Mouse (Mus musculus): ENCODE measurements around the gene Osbpl9. TPM values are rescaled to one million over a fixed set of nuclear protein-coding genes. Genes with fewer than 3 reads are reported as not detected.

Osbpl9 gene
- polyA plus RNA-seq, 1 experiment from 2014 or later: 60.0 TPM

DNA sequence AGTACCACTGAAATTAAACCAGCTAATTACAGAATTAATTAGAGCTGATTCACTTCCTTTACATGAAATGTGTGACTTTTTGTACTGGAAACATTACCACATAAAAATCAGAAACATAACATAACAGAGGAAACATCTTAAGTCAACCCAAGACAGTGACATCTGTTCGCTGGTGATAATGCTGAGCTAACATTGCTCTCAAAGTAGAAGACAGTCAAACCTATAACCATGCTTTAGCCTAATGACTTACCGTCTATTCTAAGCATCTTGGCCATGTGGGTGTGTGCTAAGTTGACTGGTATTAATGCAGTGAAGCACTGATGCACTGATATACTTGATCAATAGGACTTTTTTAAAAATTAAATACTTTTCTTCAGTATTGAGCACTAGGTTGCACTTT is 52.7 kb downstream of the Osbpl9 start:
- Histone ChIP-seq H3K4me1 (no peaks in the 10 kb centered on the region), H3K9me3 (no peaks in the 10 kb centered on the region), H3K27ac (replicated peaks) (no peak overlapping the region), H3K4me3 (no peak overlapping the region), H3K27me3 (replicated peaks; ENCODE audit: low read depth, poor library complexity, severe bottlenecking) (no peaks in the 10 kb centered on the region), H3K36me3 (replicated peaks) (peaks cover 5% of the 10 kb centered on the region; the same call in 1 of the 2 replicates)
- DNase-seq (ENCODE audit: low spot score): no peak
- 88% methylated on average over 2 of the region's 2 CpGs for WGBS

- no peak overlapping the region for H3K27ac ChIP-seq (replicated peaks)
These were observed 54.6 kb downstream of the Osbpl9 start for GRCm38 (mm10) chr4:109147278-109148038.

GRCm38 (mm10) chr4:109143091-109143490 is 59.0 kb downstream of the Osbpl9 start:
- WGBS: 74% methylated on average over 1 of the region's 1 CpGs
- no peaks in the 10 kb centered on the region for H3K36me3 ChIP-seq (replicated peaks)
- H3K27me3 ChIP-seq (replicated peaks; ENCODE audit: low read depth, poor library complexity, severe bottlenecking): no peaks in the 10 kb centered on the region
- DNase-seq (ENCODE audit: low spot score): no peak
- H3K9me3 ChIP-seq: no peaks in the 10 kb centered on the region
- no peak overlapping the region for H3K27ac ChIP-seq (replicated peaks)
- H3K4me3 ChIP-seq: no peak overlapping the region
- no peaks in the 10 kb centered on the region for H3K4me1 ChIP-seq

More at GRCm38 (mm10) chr4:109147278-109148038, 54.6 kb downstream of the Osbpl9 start:
- 0 out of 2 replicates have a peak, but pooled peaks cover 2% of the 10 kb centered on the region for H3K36me3 ChIP-seq (replicated peaks)
- 59% methylated on average over 11 of the region's 11 CpGs for WGBS
- DNase-seq (ENCODE audit: low spot score): peak; percentile 53
- no peaks in the 10 kb centered on the region for H3K4me1 ChIP-seq
- H3K9me3 ChIP-seq: no peaks in the 10 kb centered on the region
- no peaks in the 10 kb centered on the region for H3K27me3 ChIP-seq (replicated peaks; ENCODE audit: low read depth, poor library complexity, severe bottlenecking)
- H3K4me3 ChIP-seq: no peak overlapping the region

GRCm38 (mm10) chr4:109138551-109138950 is 63.5 kb downstream of the Osbpl9 start:
- Histone ChIP-seq H3K27ac (replicated peaks) (no peak overlapping the region), H3K9me3 (no peaks in the 10 kb centered on the region), H3K36me3 (replicated peaks) (no peaks in the 10 kb centered on the region), H3K4me3 (no peak overlapping the region), H3K27me3 (replicated peaks; ENCODE audit: low read depth, poor library complexity, severe bottlenecking) (no peaks in the 10 kb centered on the region), H3K4me1 (no peaks in the 10 kb centered on the region)
- no peak for DNase-seq (ENCODE audit: low spot score)
- 58% methylated on average over 4 of the region's 4 CpGs for WGBS

DNA sequence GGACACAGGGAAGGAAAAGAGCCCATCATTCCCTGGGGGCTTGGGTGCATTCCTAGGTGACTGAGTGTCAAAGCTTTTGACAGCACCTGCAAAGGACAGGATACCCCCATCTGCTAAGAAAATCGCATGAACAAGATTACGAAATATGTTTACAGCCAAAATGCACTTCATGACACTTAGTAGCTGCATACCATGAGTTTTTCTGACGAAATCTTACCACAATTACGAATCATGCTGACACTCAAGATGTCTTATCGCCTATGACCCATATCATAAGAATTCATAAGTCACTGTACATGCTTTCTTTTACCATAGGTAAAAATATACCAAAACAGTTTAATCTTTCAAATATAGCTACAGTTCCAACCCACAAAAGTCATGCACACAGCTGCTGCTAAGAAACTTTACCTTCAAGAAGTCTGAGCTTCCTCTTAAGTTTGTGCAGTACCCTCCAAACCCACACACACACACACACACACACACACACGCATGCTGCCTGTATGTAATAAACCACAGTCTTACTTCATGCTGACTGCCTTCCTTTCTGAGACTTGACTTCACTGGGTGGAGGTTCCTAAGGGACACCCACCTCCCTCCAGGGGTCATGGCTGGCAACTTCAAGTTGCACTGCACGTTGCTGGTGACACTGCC is 65.5 kb downstream of the Osbpl9 start:
- H3K4me1 ChIP-seq: no peaks in the 10 kb centered on the region
- no peak overlapping the region for H3K4me3 ChIP-seq
- H3K9me3 ChIP-seq: no peaks in the 10 kb centered on the region
- H3K27me3 ChIP-seq (replicated peaks; ENCODE audit: low read depth, poor library complexity, severe bottlenecking): no peaks in the 10 kb centered on the region
- H3K36me3 ChIP-seq (replicated peaks): no peaks in the 10 kb centered on the region
- 86% methylated on average over 7 of the region's 7 CpGs for WGBS
- no peak overlapping the region for H3K27ac ChIP-seq (replicated peaks)
- no peak for DNase-seq (ENCODE audit: low spot score)

DNA sequence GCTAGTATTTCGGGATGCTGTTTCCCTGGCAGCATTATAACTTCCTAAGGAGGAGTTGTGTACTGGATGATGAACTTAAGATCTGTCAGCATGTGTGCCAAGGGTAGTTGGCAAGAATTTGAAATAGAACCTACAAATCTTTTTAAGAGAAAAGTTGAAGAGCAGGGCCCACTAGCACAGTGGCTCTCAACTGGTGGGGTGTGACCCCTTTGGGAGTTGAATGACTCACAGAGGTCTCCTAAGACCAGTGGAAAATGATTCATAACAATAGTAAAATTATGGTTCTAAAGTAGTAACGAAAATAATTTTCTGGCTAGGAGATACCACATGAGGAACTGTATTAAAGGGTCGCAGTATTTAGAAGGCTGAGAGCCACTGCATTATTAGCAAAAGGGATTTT is 67.1 kb downstream of the Osbpl9 start:
- H3K9me3 ChIP-seq: no peaks in the 10 kb centered on the region
- no peak overlapping the region for H3K27ac ChIP-seq (replicated peaks)
- WGBS: 90% methylated on average over 3 of the region's 3 CpGs
- DNase-seq (ENCODE audit: low spot score): no peak
- no peaks in the 10 kb centered on the region for H3K4me1 ChIP-seq
- H3K27me3 ChIP-seq (replicated peaks; ENCODE audit: low read depth, poor library complexity, severe bottlenecking): no peaks in the 10 kb centered on the region
- H3K4me3 ChIP-seq: no peak overlapping the region
- H3K36me3 ChIP-seq (replicated peaks): no peaks in the 10 kb centered on the region

GRCm38 (mm10) chr4:109131256-109131872 is 70.7 kb downstream of the Osbpl9 start:
- Histone ChIP-seq H3K36me3 (replicated peaks) (no peaks in the 10 kb centered on the region), H3K27me3 (replicated peaks; ENCODE audit: low read depth, poor library complexity, severe bottlenecking) (no peaks in the 10 kb centered on the region), H3K27ac (replicated peaks) (no peak overlapping the region), H3K4me1 (no peaks in the 10 kb centered on the region), H3K4me3 (no peak overlapping the region), H3K9me3 (no peaks in the 10 kb centered on the region)
- WGBS: 90% methylated on average over 10 of the region's 10 CpGs
- DNase-seq (ENCODE audit: low spot score): no peak

GRCm38 (mm10) chr4:109128971-109129370 is 73.1 kb downstream of the Osbpl9 start:
- no peak for DNase-seq (ENCODE audit: low spot score)
- no peaks in the 10 kb centered on the region for H3K9me3 ChIP-seq
- no peak overlapping the region for H3K4me3 ChIP-seq
- no peaks in the 10 kb centered on the region for H3K27me3 ChIP-seq (replicated peaks; ENCODE audit: low read depth, poor library complexity, severe bottlenecking)
- H3K4me1 ChIP-seq: no peaks in the 10 kb centered on the region
- no peaks in the 10 kb centered on the region for H3K36me3 ChIP-seq (replicated peaks)
- H3K27ac ChIP-seq (replicated peaks): no peak overlapping the region

DNA sequence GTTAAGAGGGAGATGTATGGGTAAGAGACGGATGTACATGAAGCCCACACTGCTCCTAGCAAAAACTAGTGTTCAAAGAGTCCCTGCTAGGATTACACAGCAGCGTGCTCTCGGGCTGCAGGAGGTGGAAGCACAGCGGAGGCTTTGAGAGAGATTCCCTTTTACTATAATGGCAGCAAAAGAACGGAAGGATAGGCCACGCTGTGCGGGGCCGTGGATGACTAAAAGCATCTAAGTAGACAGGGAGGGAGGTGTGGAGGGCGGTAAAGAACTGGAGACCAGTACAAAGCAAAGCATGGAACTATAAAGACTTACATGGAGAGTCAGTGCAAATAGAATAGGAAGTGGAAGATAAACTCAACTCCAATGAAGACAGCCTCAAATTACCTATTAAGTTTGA is 74.1 kb downstream of the Osbpl9 start:
- H3K27ac ChIP-seq (replicated peaks): no peak overlapping the region
- H3K4me1 ChIP-seq: no peaks in the 10 kb centered on the region
- H3K27me3 ChIP-seq (replicated peaks; ENCODE audit: low read depth, poor library complexity, severe bottlenecking): no peaks in the 10 kb centered on the region
- DNase-seq (ENCODE audit: low spot score): no peak
- no peaks in the 10 kb centered on the region for H3K36me3 ChIP-seq (replicated peaks)
- no peak overlapping the region for H3K4me3 ChIP-seq
- H3K9me3 ChIP-seq: no peaks in the 10 kb centered on the region
- WGBS: 82% methylated on average over 9 of the region's 9 CpGs

DNA sequence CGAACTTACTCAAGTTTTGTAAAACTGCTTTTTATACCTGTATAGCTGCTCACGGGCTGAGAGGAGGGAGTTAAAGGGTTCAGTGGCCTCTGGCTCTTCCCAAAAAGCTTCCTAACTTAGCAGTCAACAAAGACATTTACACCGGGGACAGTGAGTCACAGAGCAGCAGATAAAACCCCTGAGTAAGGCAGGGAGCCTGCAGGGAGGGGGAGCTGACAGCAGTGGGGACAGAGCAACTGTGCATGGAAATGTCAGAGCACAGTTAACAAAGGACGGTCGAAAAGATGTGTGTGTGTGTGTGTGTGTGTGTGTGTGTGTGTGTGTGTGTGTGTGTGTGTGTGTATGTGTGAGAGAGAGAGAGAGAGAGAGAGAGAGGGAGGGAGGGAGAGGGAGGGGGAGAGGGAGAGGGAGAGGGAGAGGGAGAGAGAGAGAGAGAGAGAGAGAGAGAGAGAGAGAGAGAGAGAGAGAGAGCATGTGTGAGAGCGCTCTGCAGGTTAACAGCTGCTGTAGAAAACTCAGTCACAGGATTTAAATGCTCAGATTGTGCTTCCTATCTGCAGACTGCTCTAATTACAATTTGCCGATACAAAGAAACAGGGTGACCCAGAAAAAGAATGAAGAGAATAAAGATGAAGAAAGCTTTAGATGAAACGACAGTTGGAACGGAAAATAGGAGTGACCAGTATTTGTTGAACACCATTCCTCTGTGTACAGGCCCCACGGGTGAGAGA is 75.1 kb downstream of the Osbpl9 start:
- no peaks in the 10 kb centered on the region for H3K36me3 ChIP-seq (replicated peaks)
- H3K4me3 ChIP-seq: no peak overlapping the region
- no peak for DNase-seq (ENCODE audit: low spot score)
- no peak overlapping the region for H3K27ac ChIP-seq (replicated peaks)
- WGBS: 65% methylated on average over 10 of the region's 10 CpGs
- no peaks in the 10 kb centered on the region for H3K4me1 ChIP-seq
- H3K9me3 ChIP-seq: no peaks in the 10 kb centered on the region
- no peaks in the 10 kb centered on the region for H3K27me3 ChIP-seq (replicated peaks; ENCODE audit: low read depth, poor library complexity, severe bottlenecking)

GRCm38 (mm10) chr4:109125746-109126425 is 76.2 kb downstream of the Osbpl9 start:
- H3K36me3 ChIP-seq (replicated peaks): no peaks in the 10 kb centered on the region
- 86% methylated on average over 2 of the region's 2 CpGs for WGBS

More at GRCm38 (mm10) chr4:109125746-109126425, 76.2 kb downstream of the Osbpl9 start:
- H3K4me3 ChIP-seq: no peak overlapping the region
- H3K27ac ChIP-seq (replicated peaks): no peak overlapping the region
- H3K27me3 ChIP-seq (replicated peaks; ENCODE audit: low read depth, poor library complexity, severe bottlenecking): no peaks in the 10 kb centered on the region
- DNase-seq (ENCODE audit: low spot score): no peak
- no peaks in the 10 kb centered on the region for H3K9me3 ChIP-seq
- H3K4me1 ChIP-seq: no peaks in the 10 kb centered on the region

Data from embryonic facial prominence, embryonic 10.5 days (tissue).